Mouse (Mus musculus) thymus, adult 2 months (tissue): ENCODE measurements around the gene Gm10318.

ENCODE experiments used
- CTCF ChIP-seq: fragments of 200-500 bp; IDR thresholded peaks from 2 replicates; pipeline ENCODE4 v1.5.1; 2012; ENCODE audit warnings: mild to moderate bottlenecking, control low read depth, low read length, moderate library complexity, borderline replicate concordance; ENCODE audit not compliant: control insufficient read depth, poor library complexity, insufficient read depth; ENCODE audit errors: extremely low read depth
- POLR2A ChIP-seq: fragments of 200-500 bp; IDR thresholded peaks from 2 replicates; pipeline ENCODE4 v1.6.1; 2012; ENCODE audit warnings: mild to moderate bottlenecking, low read length, control low read depth, moderate library complexity; ENCODE audit not compliant: control insufficient read depth, poor library complexity, insufficient read depth; ENCODE audit errors: extremely low read depth

DNA sequence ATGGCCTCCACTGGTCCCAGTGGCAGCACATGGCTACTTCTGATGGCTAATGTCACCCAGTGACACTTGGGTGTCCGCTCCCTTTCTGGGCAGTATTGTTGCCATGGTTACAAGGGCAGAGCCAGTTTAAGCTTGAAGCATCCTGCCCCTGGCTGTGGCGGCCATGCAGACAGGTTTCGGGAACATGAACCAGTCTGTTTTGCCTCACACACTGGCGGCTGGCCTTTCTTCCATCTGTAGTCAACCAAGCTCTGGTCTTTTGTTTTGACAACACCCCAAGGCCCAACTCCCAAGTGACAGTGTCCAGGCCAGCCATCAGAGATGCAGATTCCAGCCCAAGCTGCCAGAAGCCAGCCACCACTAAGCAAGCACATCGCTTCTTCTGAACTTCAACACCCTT lies 42.9 kb downstream of the Gm10318 start:
- TF ChIP-seq CTCF (no peak), POLR2A (no peak)
